Mouse (Mus musculus) midbrain, embryonic 14.5 days (tissue): ENCODE data around the gene Trim17. TPM values are rescaled to one million over a fixed set of nuclear protein-coding genes. Genes with fewer than 3 reads are reported as not detected.
A peak's percentile ranks its signal among the peaks of the same experiment; 100 is the strongest.

ENCODE experiments used
- ATAC-seq: fragments of 200-750 bp; cut with Nextera tagmentation; 2 replicates; pipeline ENCODE4 v1.8.0; 2017; ENCODE audit warnings: moderate number of reproducible peaks, moderate library complexity; ENCODE audit not compliant: low FRiP score, low TSS enrichment
- DNase-seq: peaks from one replicate; pipeline ENCODE4 v3.0.0-alpha.2; 2015
- H3K27ac ChIP-seq: fragments of 300-500 bp; sonication (generic); replicated peaks from 2 replicates; pipeline ENCODE4 v1.5.1; 2014; ENCODE audit warnings: mild to moderate bottlenecking, low read depth, low read length, moderate library complexity
- H3K27me3 ChIP-seq: fragments of 300-500 bp; sonication (generic); 2 replicates; pipeline ENCODE4 v1.6.1; 2014; ENCODE audit warnings: low read length, control low read depth, mixed read lengths; ENCODE audit not compliant: control insufficient read depth, insufficient read depth
- H3K36me3 ChIP-seq: fragments of 300-500 bp; sonication (generic); 2 replicates; pipeline ENCODE4 v1.6.1; 2014; ENCODE audit warnings: low read length, control low read depth; ENCODE audit not compliant: control insufficient read depth, insufficient read depth
- H3K4me1 ChIP-seq: fragments of 300-500 bp; sonication (generic); 2 replicates; pipeline ENCODE4 v1.6.1; 2014; ENCODE audit warnings: mild to moderate bottlenecking, antibody characterized with exemption, low read length, control low read depth; ENCODE audit not compliant: control insufficient read depth, insufficient read depth
- H3K4me2 ChIP-seq: fragments of 300-500 bp; sonication (generic); 2 replicates; pipeline ENCODE4 v1.6.1; 2014; ENCODE audit warnings: mild to moderate bottlenecking, low read length, moderate library complexity
- H3K4me3 ChIP-seq: fragments of 300-500 bp; sonication (generic); replicated peaks from 2 replicates; pipeline ENCODE4 v1.5.1; 2014; ENCODE audit warnings: low read depth, low read length
- H3K9ac ChIP-seq: fragments of 300-500 bp; sonication (generic); replicated peaks from 2 replicates; pipeline ENCODE4 v1.6.1; 2014; ENCODE audit warnings: mild to moderate bottlenecking, low read length, moderate library complexity
- H3K9me3 ChIP-seq: fragments of 300-500 bp; sonication (generic); 2 replicates; pipeline ENCODE4 v1.6.1; 2016; ENCODE audit warnings: low read length, control low read depth, mixed read lengths; ENCODE audit not compliant: control insufficient read depth
- WGBS: fragments of 180-500 bp; shearing (Covaris S2); extraction: QIAGEN DNeasy Blood & Tissue Kit; methylation state at CpG from one replicate; pipeline ENCODE4 v1.1.7; 2014; 5-methylcytosine and 5-hydroxymethylcytosine counted together
- polyA plus RNA-seq: library from polyadenylated mRNA; unstranded; fragments of >200 nt; fragmentation: Nextera tagmentation; extraction: Ambion mirVana; gene quantifications from 2 replicates; pipeline ENCODE4 v1.2.1, GENCODE M21; 2014

The Trim17 gene
- polyA plus RNA-seq, 1 experiment from 2014 or later = 1.1 TPM

DNA sequence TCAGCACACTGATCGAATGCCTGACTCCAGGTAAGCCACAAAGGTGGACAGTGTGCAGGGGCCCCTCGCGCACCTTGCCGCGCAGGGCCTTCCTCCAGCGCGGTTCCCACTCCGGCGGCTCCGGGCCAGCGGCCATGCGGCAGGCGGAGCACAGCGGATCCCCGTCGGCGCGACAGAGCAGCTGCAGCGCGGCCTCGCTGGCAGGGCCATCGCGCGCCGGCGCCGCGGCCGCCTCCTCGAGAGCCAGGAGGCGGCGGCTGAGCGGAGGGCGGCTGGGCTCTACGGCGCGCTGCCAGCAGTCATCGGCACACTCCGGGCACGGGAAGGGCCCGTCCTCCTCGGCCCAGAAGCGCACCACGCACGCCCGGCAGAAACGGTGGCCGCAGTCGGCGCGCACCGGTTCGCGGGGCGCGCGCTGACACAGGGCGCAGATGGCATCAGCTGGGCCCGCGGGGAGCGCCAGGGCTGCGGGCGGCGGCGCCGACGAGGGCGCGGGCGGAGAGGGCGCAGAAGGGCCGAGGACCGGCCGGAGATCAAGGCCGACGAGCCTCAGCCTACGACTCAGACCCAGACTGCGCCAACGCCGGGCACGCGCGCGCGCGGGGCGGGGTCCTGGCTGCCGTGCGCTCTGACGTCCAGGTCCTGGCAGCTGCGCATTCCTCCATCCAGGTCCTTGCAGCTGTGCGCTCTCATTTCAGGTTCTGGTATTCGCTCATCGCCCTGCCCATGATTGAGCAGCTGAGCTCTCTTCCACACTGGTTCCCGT, 16.0 kb upstream of the Trim17 start, which contains the start of gene Rnf187:
Gene Rnf187 (minus strand): TSS at position 595 of the 766 bp plus-strand sequence.
- H3K9ac ChIP-seq = peak within 1 kb of the TSS; percentile 97
- peak; percentile 96 for ATAC-seq
- peaks cover 20% of the 10 kb centered on the region for H3K4me1 ChIP-seq
- peak within 1 kb of the TSS; percentile 83 for H3K4me3 ChIP-seq
- peak within 1 kb of the TSS; percentile 94 for H3K27ac ChIP-seq
- DNase-seq = peak; percentile 97
- peak within 1 kb of the TSS; percentile 75 for H3K4me2 ChIP-seq
- peaks cover 33% of the 10 kb centered on the region for H3K36me3 ChIP-seq
- no peaks in the 10 kb centered on the region for H3K27me3 ChIP-seq
- no peaks in the 10 kb centered on the region for H3K9me3 ChIP-seq
- under 1% methylated on average over 95 of the region's 95 CpGs for WGBS

GRCm38 (mm10) chr11:58939088-58939439, 15.4 kb upstream of the Trim17 start:
- H3K9me3 ChIP-seq = no peaks in the 10 kb centered on the region
- peak overlapping the region; percentile 83 for H3K4me3 ChIP-seq
- H3K4me2 ChIP-seq = peak overlapping the region; percentile 75
- 12% methylated on average over 6 of the region's 6 CpGs for WGBS
- peaks cover 20% of the 10 kb centered on the region for H3K4me1 ChIP-seq
- no peak; the same call in 1 of the 2 replicates for ATAC-seq
- DNase-seq = no peak
- peak overlapping the region; percentile 97 for H3K9ac ChIP-seq
- H3K27ac ChIP-seq = peak overlapping the region; percentile 94
- H3K27me3 ChIP-seq = no peaks in the 10 kb centered on the region
- peaks cover 27% of the 10 kb centered on the region for H3K36me3 ChIP-seq

GRCm38 (mm10) chr11:58944136-58944535, 10.3 kb upstream of the Trim17 start:
- Histone ChIP-seq H3K9ac (no peak overlapping the region), H3K4me1 (peaks cover 11% of the 10 kb centered on the region; the same call in 1 of the 2 replicates), H3K36me3 (no peaks in the 10 kb centered on the region), H3K4me3 (no peak overlapping the region), H3K27me3 (no peaks in the 10 kb centered on the region), H3K4me2 (no peak overlapping the region), H3K27ac (no peak overlapping the region), H3K9me3 (no peaks in the 10 kb centered on the region)
- ATAC-seq (no peak), DNase-seq (no peak)
- WGBS = 76% methylated on average over 5 of the region's 5 CpGs

DNA sequence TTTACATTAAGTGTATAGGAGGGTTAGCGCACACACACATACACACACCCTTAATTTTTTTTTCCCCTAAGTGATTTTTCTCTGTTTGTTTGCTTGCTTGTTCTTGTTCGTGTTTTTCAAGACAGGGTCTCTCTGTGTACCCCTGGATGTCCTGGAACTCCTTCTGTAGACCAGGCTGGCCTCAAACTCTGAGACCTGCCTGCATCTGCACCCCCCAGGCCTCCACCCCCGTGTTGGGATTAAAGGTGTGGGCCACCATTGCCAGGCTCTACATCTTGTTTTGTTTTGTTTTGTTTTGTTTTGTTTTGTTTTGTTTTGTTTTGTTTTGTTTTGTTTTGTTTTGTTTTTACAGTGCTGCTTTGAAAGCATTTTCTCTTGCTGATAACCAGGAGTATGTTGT, 7.2 kb upstream of the Trim17 start:
- Histone ChIP-seq H3K4me2 (peak overlapping the region; percentile 75), H3K4me3 (peak overlapping the region; percentile 61), H3K27me3 (no peaks in the 10 kb centered on the region), H3K4me1 (peaks cover 21% of the 10 kb centered on the region), H3K9ac (peak overlapping the region; percentile 82), H3K27ac (peak overlapping the region; percentile 99), H3K36me3 (no peaks in the 10 kb centered on the region), H3K9me3 (no peaks in the 10 kb centered on the region)
- ATAC-seq (no peak), DNase-seq (no peak)
- WGBS = 78% methylated on average over 3 of the region's 3 CpGs

- H3K36me3 ChIP-seq = no peaks in the 10 kb centered on the region
- no peaks in the 10 kb centered on the region for H3K9me3 ChIP-seq
- 9% methylated on average over 23 of the region's 23 CpGs for WGBS
- peak overlapping the region; percentile 75 for H3K4me2 ChIP-seq
- peak; percentile 86 for DNase-seq
- H3K4me3 ChIP-seq = peak overlapping the region; percentile 61
- H3K4me1 ChIP-seq = peaks cover 24% of the 10 kb centered on the region
- peak; percentile 70 for ATAC-seq
- H3K9ac ChIP-seq = peak overlapping the region; percentile 82
- H3K27me3 ChIP-seq = no peaks in the 10 kb centered on the region
- peak overlapping the region; percentile 99 for H3K27ac ChIP-seq
These were observed 6.5 kb upstream of the Trim17 start for GRCm38 (mm10) chr11:58947798-58948528.

- Histone ChIP-seq H3K9me3 (no peaks in the 10 kb centered on the region), H3K9ac (peak within 1 kb of the TSS; percentile 98), H3K27ac (peak within 1 kb of the TSS; percentile 99), H3K4me3 (peak within 1 kb of the TSS; percentile 61), H3K4me2 (peak within 1 kb of the TSS; percentile 75), H3K27me3 (no peaks in the 10 kb centered on the region), H3K36me3 (no peaks in the 10 kb centered on the region), H3K4me1 (peaks cover 26% of the 10 kb centered on the region)
- peak; percentile 91 for ATAC-seq
- DNase-seq = peak; percentile 94
- under 1% methylated on average over 48 of the region's 48 CpGs for WGBS
These were observed 5.7 kb upstream of the Trim17 start, which contains the start of gene Hist3h2ba for GRCm38 (mm10) chr11:58948542-58949479. TSS of gene Hist3h2ba (plus strand) at chr11:58948920.

GRCm38 (mm10) chr11:58949480-58950431, 4.7 kb upstream of the Trim17 start:
- ATAC-seq (peak; percentile 57; the same call in 1 of the 2 replicates), DNase-seq (peak; percentile 88)
- Histone ChIP-seq H3K27me3 (no peaks in the 10 kb centered on the region), H3K36me3 (no peaks in the 10 kb centered on the region), H3K4me3 (peak overlapping the region; percentile 61), H3K4me2 (peak overlapping the region; percentile 75), H3K4me1 (peaks cover 26% of the 10 kb centered on the region), H3K9ac (peak overlapping the region; percentile 98), H3K27ac (peak overlapping the region; percentile 99), H3K9me3 (no peaks in the 10 kb centered on the region)
- 1% methylated on average over 20 of the region's 20 CpGs for WGBS
